Mouse (Mus musculus) adrenal gland, postnatal 4 days (tissue): Measurements from ENCODE around the gene Zcwpw1. TPM values are rescaled to one million over a fixed set of nuclear protein-coding genes. Genes with fewer than 3 reads are reported as not detected.
"Not testable (repeated sequence)": the region's sequence is repeated elsewhere in the genome, so short reads cannot be mapped to it uniquely, and the experiment has no call there.

Experiments
- DNase-seq, 2 experiments: peaks; one replicate each; pipeline ENCODE4 v3.0.0; 2021 to 2022; ENCODE audit warnings: low spot score in 2 of 2, mixed read lengths in 2 of 2
- long read RNA-seq, 2 experiments: library from polyadenylated mRNA; stranded (forward); transcript quantifications; one replicate each; pipeline ENCODE4 v2.0.0; 2021
- total RNA-seq, 2 experiments: library from RNA; stranded (reverse); gene quantifications; 2 replicates each; pipeline ENCODE4 v1.2.3; 2021

The Zcwpw1 gene
- 1 to 10 TPM; 8.9 to 9.3 TPM for total RNA-seq
- long read RNA-seq, experiment 1, partial matches to known transcripts: 0 of 5 reads
- long read RNA-seq, experiment 1, other reads (novel, unspliced or antisense): 3 of 5 reads
- long read RNA-seq, experiment 2, transcript Zcwpw1-201 (17 exons, 2,222 nt): major isoform, 7 of 18 reads
- long read RNA-seq, experiment 2, partial matches to known transcripts: 2 of 18 reads
- long read RNA-seq, experiment 2, other reads (novel, unspliced or antisense): 9 of 18 reads

GRCm38 (mm10) chr5:137787151-137787928 is at the start of gene Zcwpw1, which contains the start of gene Mepce:
Zcwpw1 (plus strand) TSS chr5:137787798.
Mepce (minus strand) TSS chr5:137787655.
- DNase-seq: peak; percentile 89 to 92

GRCm38 (mm10) chr5:137738516-137738915 is 49.1 kb upstream of the Zcwpw1 start:
- DNase-seq: no peak

- DNase-seq: no peak
Measured at GRCm38 (mm10) chr5:137739471-137739870, 48.1 kb upstream of the Zcwpw1 start.

DNA sequence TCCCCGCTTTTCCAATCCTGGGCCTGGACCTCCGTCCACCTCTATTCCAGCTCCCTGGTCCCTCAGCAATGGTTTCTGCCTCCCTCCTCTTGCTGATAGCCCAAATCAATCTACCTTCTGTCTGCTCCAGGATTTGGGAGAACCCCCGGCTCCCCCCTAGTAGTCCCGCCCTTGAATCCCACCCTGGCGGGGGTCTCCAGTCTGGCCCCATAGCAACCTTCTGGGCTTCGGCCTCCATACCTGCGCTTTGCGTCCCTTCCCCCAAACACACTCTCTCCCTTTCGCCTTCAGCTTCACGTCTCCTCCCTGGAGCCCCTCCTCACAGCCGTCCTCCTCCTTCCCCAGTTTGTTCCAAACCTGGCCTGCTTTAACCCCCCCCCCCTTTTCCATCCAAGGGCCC is 47.1 kb upstream of the Zcwpw1 start:
- DNase-seq: no peak

DNA sequence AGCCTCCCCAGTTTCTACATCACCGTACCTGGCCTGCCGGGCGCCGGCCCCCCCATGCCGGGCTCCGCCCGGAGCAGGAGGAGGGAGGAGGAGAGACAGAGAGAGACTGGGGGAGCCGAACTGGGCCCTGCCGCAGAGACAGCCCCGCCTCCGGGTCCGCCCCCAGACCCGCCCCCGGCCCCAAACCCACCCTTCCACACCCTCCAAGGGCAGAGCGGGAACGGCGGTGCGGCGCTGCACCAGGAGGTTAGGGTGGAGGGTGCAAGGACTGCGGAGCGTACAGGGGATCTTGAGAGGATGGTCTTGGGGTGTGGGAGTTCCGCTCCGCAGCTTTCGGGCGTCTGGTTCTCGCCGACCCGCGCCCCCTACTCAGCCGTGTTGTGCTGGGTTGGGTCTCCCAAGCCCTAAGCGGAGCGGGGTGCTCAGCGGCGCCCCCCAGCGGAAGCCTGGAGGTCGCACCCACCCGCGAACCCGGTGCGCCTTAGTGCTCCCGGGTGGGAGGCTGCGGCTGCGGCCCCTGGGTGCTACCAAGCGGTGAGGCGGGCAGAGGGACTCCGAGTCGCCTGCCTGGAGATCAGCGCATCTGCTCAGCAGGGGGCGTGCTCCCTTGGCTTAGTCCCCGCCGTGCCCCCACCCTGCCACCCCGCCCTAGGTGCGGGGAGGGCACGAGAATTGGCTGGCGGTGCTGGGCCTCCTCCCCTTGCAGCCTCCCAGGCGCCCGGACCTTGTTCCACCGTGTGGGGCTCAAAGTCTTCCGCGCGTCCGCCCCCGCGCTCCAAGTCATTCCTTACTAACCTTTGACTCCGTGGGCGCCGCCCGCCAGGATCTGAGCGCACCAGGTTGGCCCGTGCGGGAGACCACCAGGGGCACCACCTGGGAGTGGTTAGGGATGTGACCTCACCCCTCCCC is 46.3 kb upstream of the Zcwpw1 start, which contains the start of gene Nyap1:
Nyap1 (minus strand) TSS at position 585 of the 909 bp plus-strand sequence.
- peak; percentile 61 to 67 for DNase-seq

DNA sequence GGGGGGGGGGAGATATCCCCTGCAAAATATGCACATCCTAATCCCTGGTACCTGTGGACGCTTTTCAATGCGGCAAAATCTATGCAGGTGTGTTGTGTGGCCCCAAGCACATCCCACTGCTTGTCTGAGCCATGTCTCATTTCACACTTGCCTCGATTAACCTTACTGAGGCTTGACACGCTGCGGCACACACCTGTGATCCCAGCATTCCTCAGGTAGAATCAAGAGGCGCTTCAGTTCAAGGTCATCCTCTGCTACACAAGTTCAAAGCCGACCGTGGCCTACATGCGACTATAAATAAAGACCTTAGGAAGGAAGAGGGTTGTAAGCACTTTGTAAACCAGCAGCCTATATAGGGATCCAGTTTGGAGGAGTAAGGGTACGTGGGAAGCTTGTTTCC is 45.5 kb upstream of the Zcwpw1 start:
- DNase-seq: no peak

DNA sequence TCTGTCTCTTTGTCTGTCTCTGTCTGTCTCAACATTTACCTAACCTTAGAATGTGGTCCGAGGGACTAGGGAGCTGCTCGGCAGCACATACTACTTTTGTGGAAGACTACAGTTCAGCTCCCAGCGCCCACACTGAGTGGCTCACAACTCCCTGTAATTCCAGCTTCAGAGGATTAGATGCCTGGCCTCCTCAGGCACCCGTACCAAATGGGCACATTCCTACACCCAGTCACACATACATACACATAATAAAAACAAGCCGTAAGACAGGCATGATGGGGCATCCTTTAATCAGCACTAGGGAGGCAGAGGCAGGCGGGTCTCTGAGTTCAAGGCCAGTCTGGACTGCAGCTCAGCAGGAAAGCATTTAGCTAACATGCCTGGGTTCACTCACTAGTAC is 44.8 kb upstream of the Zcwpw1 start:
- DNase-seq: no peak

DNA sequence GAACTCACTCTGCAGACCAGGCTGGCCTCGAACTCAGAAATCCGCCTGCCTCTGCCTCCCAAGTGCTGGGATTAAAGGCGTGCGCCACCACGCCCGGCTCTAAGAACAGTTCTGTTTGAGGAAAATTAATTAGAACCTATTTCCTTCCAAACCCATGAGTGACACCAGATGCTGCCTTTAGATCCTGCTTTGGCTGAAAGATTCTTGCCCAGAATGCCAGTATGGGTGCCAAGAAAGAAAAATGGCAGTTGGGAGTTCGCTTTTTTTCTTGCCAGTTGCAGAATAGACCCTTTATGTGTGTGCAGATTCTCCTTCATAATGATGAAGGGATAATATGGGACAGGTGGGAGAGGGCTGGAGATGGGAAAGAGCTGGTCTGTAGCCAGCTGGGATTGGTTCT is 43.4 kb upstream of the Zcwpw1 start:
- no peak for DNase-seq

GRCm38 (mm10) chr5:137745214-137746171 is 42.1 kb upstream of the Zcwpw1 start, which contains the start of gene Tsc22d4:
Tsc22d4 (plus strand) TSS chr5:137745730.
- DNase-seq: peak; percentile 87 to 89

- peak in 1 of 2 experiments; percentile 56 for DNase-seq
Measured at GRCm38 (mm10) chr5:137746282-137746850, 41.2 kb upstream of the Zcwpw1 start.

DNA sequence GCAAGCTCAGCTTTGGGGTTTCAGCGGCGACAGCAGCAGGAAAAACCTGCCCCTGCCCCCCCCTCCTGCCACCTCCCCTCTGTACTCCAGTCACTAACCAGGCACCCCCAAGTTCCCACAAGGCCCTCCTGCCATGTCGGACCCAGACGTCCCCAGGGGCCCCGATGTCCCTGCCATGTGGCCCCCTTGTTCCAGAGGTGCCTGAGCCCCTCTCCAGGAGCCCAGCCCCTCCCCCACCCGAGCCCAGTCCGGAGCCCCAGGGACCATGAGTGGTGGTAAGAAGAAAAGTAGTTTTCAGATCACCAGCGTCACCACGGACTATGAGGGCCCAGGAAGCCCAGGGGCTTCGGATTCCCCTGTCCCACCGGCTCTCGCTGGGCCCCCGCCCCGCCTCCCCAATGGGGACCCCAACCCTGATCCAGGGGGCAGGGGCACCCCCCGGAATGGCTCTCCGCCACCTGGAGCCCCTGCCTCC is 40.7 kb upstream of the Zcwpw1 start:
- no peak for DNase-seq

DNA sequence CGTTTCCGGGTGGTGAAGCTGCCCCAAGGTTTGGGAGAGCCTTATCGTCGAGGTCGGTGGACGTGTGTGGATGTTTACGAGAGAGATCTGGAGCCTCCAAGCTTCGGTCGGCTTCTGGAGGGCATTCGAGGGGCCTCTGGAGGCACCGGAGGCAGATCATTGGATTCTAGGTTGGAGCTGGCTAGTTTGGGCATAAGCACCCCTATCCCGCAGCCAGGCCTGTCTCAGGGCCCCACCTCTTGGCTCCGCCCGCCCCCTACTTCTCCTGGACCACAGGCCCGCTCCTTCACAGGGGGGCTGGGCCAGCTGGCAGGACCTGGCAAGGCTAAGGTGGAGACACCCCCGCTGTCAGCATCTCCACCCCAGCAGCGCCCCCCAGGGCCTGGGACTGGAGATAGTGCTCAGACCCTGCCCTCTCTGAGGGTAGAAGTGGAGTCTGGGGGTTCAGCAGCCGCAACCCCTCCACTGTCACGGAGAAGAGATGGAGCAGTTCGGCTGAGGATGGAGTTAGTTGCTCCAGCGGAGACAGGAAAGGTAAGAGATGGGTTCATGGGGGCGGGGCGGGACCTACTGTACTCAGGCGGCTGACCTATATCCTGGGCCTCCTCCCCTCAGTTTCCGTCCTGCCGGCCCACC is 40.2 kb upstream of the Zcwpw1 start:
- DNase-seq: no peak

- DNase-seq: no peak
Measured at GRCm38 (mm10) chr5:137748130-137748770, 39.3 kb upstream of the Zcwpw1 start.

DNA sequence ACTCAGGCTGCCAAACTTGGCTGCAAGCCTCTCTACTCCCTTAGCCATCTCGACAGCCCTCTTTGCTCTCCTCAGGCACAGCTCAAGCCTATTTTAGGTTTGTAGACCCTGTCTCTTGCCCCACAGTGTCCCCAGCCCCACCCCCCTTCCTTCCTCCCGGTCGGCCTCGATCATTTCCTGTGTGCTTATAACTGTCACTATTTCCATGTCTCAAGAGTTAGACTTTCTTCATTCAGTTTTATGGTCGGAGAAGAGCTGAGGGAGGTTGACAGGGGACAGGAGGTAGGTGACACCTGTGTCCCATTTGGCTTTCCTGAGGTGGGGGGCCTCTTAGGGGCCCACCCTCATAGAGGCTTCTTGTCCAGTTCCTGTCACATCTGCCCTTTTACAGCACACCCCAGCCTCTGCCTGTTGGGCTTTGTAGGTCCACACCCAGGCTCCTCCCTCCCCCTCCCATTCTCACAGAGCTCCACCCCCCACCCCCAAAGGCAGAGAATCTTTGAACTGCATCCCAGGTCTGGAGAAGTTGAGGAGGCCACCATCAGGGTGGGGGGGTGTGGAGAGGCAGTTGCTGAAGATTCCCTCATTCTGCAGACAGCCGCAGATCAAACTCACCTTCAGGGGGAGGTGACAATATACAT is 38.3 kb upstream of the Zcwpw1 start:
- no peak for DNase-seq

- not testable (repeated sequence) for DNase-seq
Measured at GRCm38 (mm10) chr5:137750212-137750611, 37.4 kb upstream of the Zcwpw1 start.

DNA sequence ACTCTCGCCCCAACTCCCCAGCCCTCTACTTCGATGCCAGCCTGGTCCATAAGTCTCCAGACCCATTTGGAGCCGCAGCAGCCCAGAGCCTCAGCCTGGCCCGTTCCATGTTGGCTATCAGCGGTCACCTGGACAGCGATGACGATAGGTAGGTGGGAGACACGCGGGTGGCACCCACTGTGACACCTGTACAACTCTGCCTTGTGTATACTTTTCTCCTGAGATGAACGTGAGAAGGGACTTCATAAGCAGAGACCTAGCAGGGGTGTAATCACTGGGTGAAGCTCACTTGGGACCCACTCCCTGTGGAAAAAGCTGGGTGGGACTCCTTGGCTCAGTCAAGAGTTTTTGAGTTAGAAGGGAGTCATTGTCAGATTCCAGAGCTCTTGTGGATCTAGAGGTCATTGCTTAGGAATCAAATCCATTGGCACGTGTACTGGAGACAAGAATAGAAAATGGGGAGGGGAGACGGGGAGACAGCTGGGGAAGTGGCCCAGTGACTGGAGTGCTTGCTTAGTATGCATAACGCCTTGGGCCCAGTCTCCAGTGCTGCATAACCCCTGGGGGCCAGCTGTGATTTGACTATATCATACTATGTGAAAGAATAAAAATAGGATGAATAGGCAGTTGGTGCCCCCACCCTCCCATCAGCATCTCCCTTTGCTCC is 36.2 kb upstream of the Zcwpw1 start:
- no peak for DNase-seq

DNA sequence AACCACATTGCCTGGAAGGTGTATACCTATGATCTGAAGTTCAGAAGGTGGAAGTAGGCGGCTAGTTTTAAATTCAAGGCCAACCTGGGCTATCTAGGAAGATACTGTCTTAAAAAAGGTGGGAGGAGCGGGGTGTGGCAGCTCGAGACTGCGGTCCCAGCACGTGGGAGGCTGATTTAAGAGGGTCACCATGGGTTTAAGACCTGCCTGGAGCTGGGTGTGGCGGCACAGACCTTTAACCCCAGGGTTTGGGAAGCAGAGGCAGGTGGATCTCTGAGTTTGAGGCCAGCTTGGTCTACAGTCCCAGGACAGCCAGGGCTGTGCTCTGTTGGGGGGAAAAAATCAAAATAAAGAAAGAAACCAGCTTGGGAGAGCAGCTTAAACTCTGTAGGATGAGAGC is 35.6 kb upstream of the Zcwpw1 start:
- no peak for DNase-seq
